Mouse (Mus musculus) heart, embryonic 14.5 days (tissue): Measurements from ENCODE around the gene Snx15. TPM values are rescaled to one million over a fixed set of nuclear protein-coding genes. Genes with fewer than 3 reads are reported as not detected.
"Not testable (repeated sequence)": the region's sequence is repeated elsewhere in the genome, so short reads cannot be mapped to it uniquely, and the experiment has no call there.

Experiments
- ATAC-seq: fragments of 200-750 bp; cut with Nextera tagmentation; 2 replicates; pipeline ENCODE4 v1.8.0; 2017; ENCODE audit warnings: low read depth, moderate TSS enrichment; ENCODE audit not compliant: insufficient number of reproducible peaks, insufficient read depth, low FRiP score
- H3K27ac ChIP-seq, 2 experiments: fragments of 200-500 bp in 1 of 2; fragments of 300-500 bp in 1 of 2; sonication (generic) in 1 of 2; replicated peaks in 1 of 2; 2 replicates each; pipeline ENCODE4 v1.5.1; 2012 to 2014; ENCODE audit warnings: low read depth in 2 of 2, low read length in 2 of 2, control low read depth in 1 of 2, mild to moderate bottlenecking in 1 of 2, mixed read lengths in 1 of 2; ENCODE audit not compliant: control insufficient read depth in 1 of 2, insufficient read depth in 1 of 2
- H3K27me3 ChIP-seq: fragments of 300-500 bp; sonication (generic); 2 replicates; pipeline ENCODE4 v1.6.1; 2014; ENCODE audit warnings: mild to moderate bottlenecking, low read length, control low read depth; ENCODE audit not compliant: control insufficient read depth, insufficient read depth
- H3K36me3 ChIP-seq: fragments of 300-500 bp; sonication (generic); 2 replicates; pipeline ENCODE4 v1.6.1; 2014; ENCODE audit warnings: mild to moderate bottlenecking, control low read depth, low read length, mixed read lengths; ENCODE audit not compliant: control insufficient read depth, insufficient read depth
- H3K4me1 ChIP-seq, 2 experiments: fragments of 200-500 bp in 1 of 2; fragments of 300-500 bp in 1 of 2; sonication (generic) in 1 of 2; 2 replicates each; pipeline ENCODE4 v1.6.1; 2012 to 2014; ENCODE audit warnings: low read length in 2 of 2, control low read depth in 1 of 2, mixed read lengths in 1 of 2; ENCODE audit not compliant: control insufficient read depth in 2 of 2, insufficient read depth in 2 of 2
- H3K4me2 ChIP-seq: fragments of 300-500 bp; sonication (generic); 2 replicates; pipeline ENCODE4 v1.6.1; 2014; ENCODE audit warnings: mild to moderate bottlenecking, low read length
- H3K4me3 ChIP-seq, 2 experiments: fragments of 200-500 bp in 1 of 2; fragments of 300-500 bp in 1 of 2; sonication (generic) in 1 of 2; 2 replicates each; pipeline ENCODE4 v1.5.1; 2012 to 2014; ENCODE audit warnings: low read length in 2 of 2, mild to moderate bottlenecking in 2 of 2, control low read depth in 1 of 2, low read depth in 1 of 2, moderate library complexity in 1 of 2; ENCODE audit not compliant: control insufficient read depth in 1 of 2, insufficient read depth in 1 of 2
- H3K9ac ChIP-seq: fragments of 300-500 bp; sonication (generic); 2 replicates; pipeline ENCODE4 v1.6.1; 2014; ENCODE audit warnings: mild to moderate bottlenecking, low read length
- H3K9me3 ChIP-seq: fragments of 300-500 bp; sonication (generic); 2 replicates; pipeline ENCODE4 v1.6.1; 2016; ENCODE audit warnings: low read length, control low read depth; ENCODE audit not compliant: control insufficient read depth
- WGBS: fragments of 180-500 bp; shearing (Covaris S2); extraction: QIAGEN DNeasy Blood & Tissue Kit; methylation state at CpG from one replicate; pipeline ENCODE4 v1.1.7; 2014; 5-methylcytosine and 5-hydroxymethylcytosine counted together
- polyA plus RNA-seq: library from polyadenylated mRNA; unstranded; fragments of >200 nt; fragmentation: Nextera tagmentation; extraction: Ambion mirVana; gene quantifications from 2 replicates; pipeline ENCODE4 v1.2.1, GENCODE M21; 2014

Gene Snx15
- polyA plus RNA-seq, 1 experiment from 2014 or later: 23.9 TPM

DNA sequence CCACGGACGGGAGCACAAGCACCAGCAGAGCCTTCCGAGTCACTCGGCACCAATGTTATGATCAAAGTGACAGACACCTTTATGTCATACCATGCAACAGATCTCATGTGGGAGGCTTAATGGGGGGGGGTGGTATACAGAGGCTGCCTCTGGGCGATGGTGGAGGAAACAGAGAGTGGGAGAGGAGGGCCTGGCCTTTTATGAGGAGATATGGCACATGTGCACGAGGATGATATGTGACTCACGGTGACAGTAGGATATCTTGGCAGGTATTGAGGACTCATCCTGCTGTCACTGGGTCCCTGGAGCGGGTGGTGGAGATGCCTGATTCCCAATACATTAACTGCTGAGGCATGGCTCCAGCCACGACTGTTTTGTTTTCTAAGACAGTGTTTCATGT, 27.1 kb upstream of the Snx15 start:
- Histone ChIP-seq H3K4me2 (no peak overlapping the region), H3K27ac (no peak overlapping the region), H3K4me1 (no peaks in the 10 kb centered on the region), H3K4me3 (no peak overlapping the region), H3K27me3 (no peaks in the 10 kb centered on the region), H3K9ac (no peak overlapping the region), H3K9me3 (no peaks in the 10 kb centered on the region), H3K36me3 (no peaks in the 10 kb centered on the region)
- WGBS: 77% methylated on average over 9 of the region's 9 CpGs
- ATAC-seq: no peak

DNA sequence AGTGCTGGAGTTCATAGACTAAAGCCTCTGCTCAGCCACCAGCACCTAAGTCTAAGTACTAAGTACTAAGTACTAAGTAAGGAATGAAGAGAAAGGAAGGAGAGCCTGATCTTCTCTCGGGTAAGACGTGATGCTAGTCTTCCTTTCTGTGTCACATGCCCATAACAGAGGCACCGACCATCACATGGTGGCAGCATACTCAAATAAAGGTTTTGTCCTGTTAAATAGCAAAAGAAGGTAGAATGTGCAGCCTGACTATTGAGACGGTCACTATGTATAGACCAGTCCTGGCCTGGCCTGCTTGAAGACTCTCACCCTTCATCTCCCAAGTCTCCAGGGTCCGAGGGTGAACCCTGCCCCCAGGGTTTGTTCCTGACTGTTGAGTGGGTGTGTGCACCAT, 16.7 kb upstream of the Snx15 start:
- no peak for ATAC-seq
- peaks cover 4 to 7% of the 10 kb centered on the region in 2 experiments for H3K4me1 ChIP-seq
- no peaks in the 10 kb centered on the region for H3K9me3 ChIP-seq
- 67% methylated on average over 5 of the region's 5 CpGs for WGBS
- H3K4me2 ChIP-seq: no peak overlapping the region
- no peak overlapping the region for H3K9ac ChIP-seq
- H3K27me3 ChIP-seq: no peaks in the 10 kb centered on the region
- H3K4me3 ChIP-seq: no peak overlapping the region
- no peaks in the 10 kb centered on the region for H3K36me3 ChIP-seq
- no peak overlapping the region for H3K27ac ChIP-seq

DNA sequence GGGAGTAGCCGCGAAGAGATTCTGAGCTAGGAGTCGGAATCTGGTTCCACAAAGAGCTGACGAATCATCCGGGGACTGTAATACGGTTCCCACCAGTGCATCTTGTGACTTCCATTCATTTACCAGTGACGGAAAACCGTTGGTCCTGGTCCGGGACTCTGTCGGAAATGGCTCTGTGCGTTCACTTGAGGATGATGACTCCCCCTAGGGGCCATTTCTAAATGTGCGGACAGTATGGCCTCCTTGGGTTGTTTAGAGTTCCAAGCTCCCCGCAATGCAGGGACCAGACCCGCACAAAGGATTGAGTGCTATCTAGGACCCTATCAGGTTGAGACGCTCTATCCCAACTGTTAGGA, 13.3 kb upstream of the Snx15 start, which contains the start of gene Arl2:
Gene Arl2 (minus strand): TSS at position 155 of the 356 bp plus-strand sequence.
- H3K36me3 ChIP-seq: peaks cover 15% of the 10 kb centered on the region
- 0% methylated on average over 15 of the region's 15 CpGs for WGBS
- peak within 1 kb of the TSS; percentile 83 for H3K9ac ChIP-seq
- H3K9me3 ChIP-seq: no peaks in the 10 kb centered on the region
- no peaks in the 10 kb centered on the region for H3K27me3 ChIP-seq
- peaks cover 4 to 11% of the 10 kb centered on the region in 2 experiments for H3K4me1 ChIP-seq
- H3K4me3 ChIP-seq: peak within 1 kb of the TSS; percentile 65 to 78
- ATAC-seq: peak; percentile 51
- peak within 1 kb of the TSS; percentile 73 for H3K4me2 ChIP-seq
- H3K27ac ChIP-seq: peak within 1 kb of the TSS; percentile 94 to 95

DNA sequence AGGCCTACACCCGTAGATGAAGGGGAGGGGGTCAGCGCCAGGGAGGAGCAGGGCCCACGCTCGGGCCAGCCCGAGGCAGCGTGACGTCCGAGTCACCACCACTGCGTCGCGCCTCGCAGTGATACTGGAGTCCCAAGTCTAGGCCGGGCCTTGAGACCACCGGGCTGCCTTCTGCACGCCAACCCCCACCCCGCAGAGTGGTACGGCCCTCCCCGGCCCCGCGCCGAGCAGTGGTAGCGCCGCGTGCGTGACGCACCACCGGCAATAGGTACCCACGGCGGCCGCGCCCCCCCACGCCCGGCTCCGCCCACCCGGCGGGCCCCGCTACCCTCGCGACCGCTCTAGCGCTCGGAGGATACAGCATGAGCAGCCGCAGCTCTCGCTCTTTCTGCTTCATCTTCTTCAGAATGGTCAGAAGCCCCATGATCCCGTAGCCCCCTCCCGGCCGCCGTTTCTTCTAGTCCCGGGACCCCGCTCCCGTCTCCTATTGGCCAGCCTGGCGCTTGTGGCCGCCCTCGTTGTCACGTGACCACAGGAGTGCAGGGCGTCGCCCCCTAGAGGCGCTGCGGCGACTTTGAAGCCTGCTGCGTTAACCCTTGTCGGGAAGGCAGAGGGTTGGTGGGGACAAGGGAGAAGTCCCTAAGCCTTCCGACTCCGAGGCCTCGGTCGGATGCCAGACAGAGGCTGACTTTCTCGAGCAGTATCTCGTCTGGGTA, 12.7 kb upstream of the Snx15 start, which contains the start of gene Batf2:
Gene Batf2 (plus strand): TSS at position 306 of the 716 bp plus-strand sequence.
- peak; percentile 93 for ATAC-seq
- peak within 1 kb of the TSS; percentile 83 for H3K9ac ChIP-seq
- H3K4me1 ChIP-seq: peaks cover 4 to 11% of the 10 kb centered on the region in 2 experiments
- H3K9me3 ChIP-seq: no peaks in the 10 kb centered on the region
- H3K36me3 ChIP-seq: peaks cover 19% of the 10 kb centered on the region
- peak within 1 kb of the TSS; percentile 94 to 95 for H3K27ac ChIP-seq
- WGBS: under 1% methylated on average over 68 of the region's 68 CpGs
- peak within 1 kb of the TSS; percentile 73 for H3K4me2 ChIP-seq
- H3K27me3 ChIP-seq: no peaks in the 10 kb centered on the region
- H3K4me3 ChIP-seq: peak within 1 kb of the TSS; percentile 65 to 78

DNA sequence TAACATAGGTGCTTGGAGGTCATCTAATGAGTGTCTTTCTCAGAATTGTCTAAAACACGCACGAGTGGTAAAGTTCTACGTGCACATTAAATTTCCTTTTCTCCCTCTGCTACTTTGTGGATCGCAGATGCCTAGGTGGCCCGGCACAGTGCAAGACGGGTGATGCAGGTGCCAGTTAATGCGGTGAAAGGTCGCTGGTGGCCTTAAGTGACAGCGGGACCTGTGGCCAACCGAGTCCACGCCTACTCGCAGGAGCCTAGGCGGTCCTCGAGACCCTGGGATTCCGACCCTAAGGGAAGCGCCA, 12.2 kb upstream of the Snx15 start:
- H3K9ac ChIP-seq: peak overlapping the region; percentile 83
- peaks cover 4 to 11% of the 10 kb centered on the region in 2 experiments for H3K4me1 ChIP-seq
- WGBS: 7% methylated on average over 16 of the region's 16 CpGs
- peak overlapping the region; percentile 65 to 78 for H3K4me3 ChIP-seq
- no peaks in the 10 kb centered on the region for H3K27me3 ChIP-seq
- H3K4me2 ChIP-seq: peak overlapping the region; percentile 73
- peak overlapping the region; percentile 55 to 95 for H3K27ac ChIP-seq
- ATAC-seq: no peak
- peaks cover 24% of the 10 kb centered on the region for H3K36me3 ChIP-seq
- H3K9me3 ChIP-seq: no peaks in the 10 kb centered on the region

DNA sequence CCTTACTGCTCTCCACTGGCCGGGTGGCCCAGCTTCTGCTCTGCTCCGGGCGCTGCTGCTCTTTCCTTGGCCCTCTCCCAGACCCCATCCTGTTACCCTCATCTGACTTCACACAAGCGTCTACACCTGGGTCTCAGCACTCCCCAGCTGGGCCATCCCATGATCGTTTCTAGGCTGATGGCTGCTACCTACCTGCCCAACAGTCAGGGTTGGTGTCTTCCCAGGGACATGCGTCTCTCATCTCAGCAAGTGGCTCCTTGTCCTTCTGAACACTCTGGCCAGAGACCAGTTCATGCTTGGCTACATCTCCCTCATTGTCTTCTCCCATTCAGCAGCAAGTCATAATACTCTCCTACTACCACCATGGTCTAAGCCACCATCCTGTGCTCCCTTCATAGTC, 11.6 kb upstream of the Snx15 start:
- Histone ChIP-seq H3K4me1 (peaks cover 4 to 11% of the 10 kb centered on the region in 2 experiments), H3K4me3 (peak overlapping the region in 1 of 2 experiments; percentile 78; a peak in 1 of 4 replicates), H3K36me3 (peaks cover 30% of the 10 kb centered on the region), H3K9me3 (no peaks in the 10 kb centered on the region), H3K27me3 (no peaks in the 10 kb centered on the region), H3K27ac (no peak overlapping the region), H3K4me2 (peak overlapping the region; percentile 73), H3K9ac (peak overlapping the region; percentile 83; the same call in 1 of the 2 replicates)
- ATAC-seq: no peak
- 92% methylated on average over 6 of the region's 6 CpGs for WGBS

DNA sequence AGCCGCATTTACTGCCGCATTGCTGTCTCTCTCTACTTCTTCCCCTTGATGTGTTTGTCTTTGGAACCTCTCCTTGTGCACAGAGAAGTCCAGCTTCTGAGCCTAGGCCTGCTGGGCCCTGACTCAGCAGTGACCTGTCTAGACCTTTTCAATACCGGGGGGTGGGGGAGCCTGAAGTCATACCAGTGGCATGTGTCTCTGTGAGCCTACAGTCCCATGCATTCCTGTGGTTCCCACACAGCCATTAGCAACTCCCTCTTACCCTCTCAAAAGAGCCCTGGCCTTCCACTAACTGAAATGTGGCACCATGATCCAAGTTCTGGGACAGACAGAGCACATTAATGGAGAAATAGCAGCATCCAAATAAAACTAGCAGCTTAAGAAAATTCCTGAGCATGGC, 8.3 kb upstream of the Snx15 start:
- Histone ChIP-seq H3K9me3 (no peaks in the 10 kb centered on the region), H3K36me3 (peaks cover 38% of the 10 kb centered on the region), H3K27ac (no peak overlapping the region), H3K4me1 (peaks cover 2 to 6% of the 10 kb centered on the region in 2 experiments; a peak in 3 of 4 replicates), H3K4me3 (no peak overlapping the region), H3K9ac (no peak overlapping the region), H3K27me3 (no peaks in the 10 kb centered on the region), H3K4me2 (no peak overlapping the region)
- whole genome bisulfite sequencing: 94% methylated on average over 3 of the region's 3 CpGs
- no peak for ATAC-seq

DNA sequence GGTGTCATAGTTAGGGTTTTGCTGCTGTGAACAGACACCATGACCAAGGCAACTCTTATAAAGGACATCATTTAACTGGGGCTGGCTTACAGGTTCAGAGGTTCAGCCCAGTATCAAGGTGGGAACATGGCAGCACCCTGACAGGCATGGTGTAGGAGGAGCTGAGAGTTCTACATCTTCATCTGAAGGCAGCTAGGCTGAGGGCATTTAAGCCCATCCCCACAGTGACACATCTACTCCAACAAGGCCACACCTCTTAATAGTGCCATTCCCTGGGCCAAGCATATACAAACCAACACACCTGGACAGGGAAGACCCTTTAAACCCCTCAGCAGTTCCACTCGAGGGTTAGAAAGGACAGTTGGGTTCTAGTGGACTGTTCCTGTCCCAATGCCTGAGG, 5.1 kb upstream of the Snx15 start:
- H3K27ac ChIP-seq, H3K4me3 ChIP-seq, H3K4me1 ChIP-seq, ATAC-seq, H3K9me3 ChIP-seq, H3K4me2 ChIP-seq, H3K27me3 ChIP-seq, H3K9ac ChIP-seq: not testable (repeated sequence)
- 40% methylated on average over 1 of the region's 1 CpGs for WGBS
- peaks cover 38% of the 10 kb centered on the region for H3K36me3 ChIP-seq
